Comparison of ENCODE assay signal across 8 mouse cellular contexts in the genomic region with DNA sequence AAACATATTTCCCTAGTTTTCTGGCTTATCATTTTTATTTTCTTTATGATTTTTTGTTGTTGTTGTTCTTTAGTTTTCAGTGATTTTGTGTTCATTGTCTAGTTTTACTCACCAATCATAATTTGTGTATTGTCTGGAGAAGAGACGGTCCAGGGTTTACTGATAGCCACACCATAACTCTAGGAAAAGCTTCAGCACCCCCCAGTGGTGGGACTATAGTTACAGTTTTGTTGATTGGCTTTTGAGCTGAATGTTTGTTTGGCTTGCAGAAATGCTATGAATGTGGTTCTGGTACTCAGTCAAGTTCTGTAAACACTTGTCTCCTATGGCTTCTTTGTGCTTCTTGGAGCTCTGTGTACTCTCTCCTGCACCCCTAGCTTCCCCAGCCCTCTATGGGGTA.
DNase-seq lines count a peak whose midpoint lies in the region; ATAC-seq and TF ChIP-seq lines count a peak whose summit lies in the region.

No protein-coding gene starts in this region.

- H3K9ac ChIP-seq in midbrain, postnatal 0 days (replicated peaks; ENCODE audit: low read length, poor library complexity, severe bottlenecking) = no peak overlapping the region
- H3K9ac ChIP-seq in midbrain, embryonic 15.5 days = no peak overlapping the region

- H3K4me1 ChIP-seq in midbrain, postnatal 0 days (ENCODE audit: insufficient read depth, low read length) = no peaks in the 10 kb centered on the region
- H3K4me1 ChIP-seq in midbrain, embryonic 15.5 days = no peaks in the 10 kb centered on the region

- H3K9me3 ChIP-seq in midbrain, postnatal 0 days (ENCODE audit: low read length) = no peaks in the 10 kb centered on the region
- no peaks in the 10 kb centered on the region for H3K9me3 ChIP-seq in midbrain, embryonic 15.5 days

- no peak for ATAC-seq in midbrain, postnatal 0 days (ENCODE audit: low FRiP score)
- no peak for ATAC-seq in midbrain, embryonic 15.5 days (replicated peaks)

- peak; percentile 78 for TF ChIP-seq CTCF in gastrocnemius, adult 2 months (IDR thresholded peaks at IDR 0.05)
- peak; percentile 68 for TF ChIP-seq CTCF in midbrain, postnatal 0 days (IDR thresholded peaks at IDR 0.05)

- no peaks in the 10 kb centered on the region for H3K27me3 ChIP-seq in midbrain, postnatal 0 days (ENCODE audit: insufficient read depth, low read length)
- no peaks in the 10 kb centered on the region for H3K27me3 ChIP-seq in midbrain, embryonic 15.5 days (replicated peaks)

- H3K36me3 ChIP-seq in midbrain, postnatal 0 days (ENCODE audit: insufficient read depth, low read length) = peaks cover 69% of the 10 kb centered on the region
- H3K36me3 ChIP-seq in midbrain, embryonic 15.5 days (replicated peaks) = peaks cover 22% of the 10 kb centered on the region

- intact Hi-C loops in gastrocnemius, adult 2 months (cut with DNase I) = loop anchor here (5.0 to 10.0 kb wide), 3 partner anchors 70 to 478 kb away; a partner anchor contains a TSS

- peak; percentile 59 for DNase-seq in gastrocnemius, adult 2 months
- DNase-seq in gastrocnemius, adult 8-10 months (ENCODE audit: low spot score in 2 of 2) = no peak
- peak; percentile 40 for DNase-seq in midbrain, postnatal 0 days (ENCODE audit: low spot score)
- DNase-seq in adrenal gland, postnatal 25 days = peak; percentile 20
- DNase-seq in kidney, postnatal 25 days = peak; percentile 50 to 72
- DNase-seq in right cerebral cortex, postnatal 4 days = peak; percentile 43
- no peak for DNase-seq in spleen, adult 12 weeks (ENCODE audit: low spot score)

- 35% methylated on average over 1 of the region's 1 CpGs for WGBS in midbrain, postnatal 0 days
- WGBS in midbrain, embryonic 15.5 days = 62% methylated on average over 1 of the region's 1 CpGs

- H3K27ac ChIP-seq in gastrocnemius, adult 2 months = no peak overlapping the region
- H3K27ac ChIP-seq in midbrain, postnatal 0 days (ENCODE audit: low read depth, low read length) = no peak overlapping the region
- no peak overlapping the region for H3K27ac ChIP-seq in midbrain, embryonic 15.5 days

- no peak overlapping the region for H3K4me2 ChIP-seq in midbrain, postnatal 0 days (ENCODE audit: low read depth, low read length, poor library complexity, severe bottlenecking)
- H3K4me2 ChIP-seq in midbrain, embryonic 15.5 days = no peak overlapping the region

- H3K4me3 ChIP-seq in gastrocnemius, adult 2 months = no peak overlapping the region
- no peak overlapping the region for H3K4me3 ChIP-seq in midbrain, postnatal 0 days (ENCODE audit: low read depth, low read length)
- no peak overlapping the region for H3K4me3 ChIP-seq in midbrain, embryonic 15.5 days

Comparison
In these comparisons a context has a peak if more than half of its experiments do, and no peak if none do; other contexts are left out.
1. DNase-seq: peak in gastrocnemius, adult 2 months (single experiment), midbrain, postnatal 0 days (single experiment), adrenal gland, postnatal 25 days (single experiment), kidney, postnatal 25 days (2 of 2) and right cerebral cortex, postnatal 4 days (single experiment); none in gastrocnemius, adult 8-10 months (0 of 2) and spleen, adult 12 weeks (single experiment).